Mouse (Mus musculus) forebrain, embryonic 15.5 days (tissue): ENCODE measurements around the gene Arl4a. TPM values are rescaled to one million over a fixed set of nuclear protein-coding genes. Genes with fewer than 3 reads are reported as not detected.

Experiments used
- ATAC-seq: fragments of 200-750 bp; cut with Nextera tagmentation; replicated peaks from 2 replicates; pipeline ENCODE4 v1.8.0; 2017; ENCODE audit warnings: mild to moderate bottlenecking, moderate TSS enrichment, moderate library complexity
- H3K27ac ChIP-seq: fragments of 300-500 bp; sonication (generic); replicated peaks from 2 replicates; pipeline ENCODE4 v1.5.1; 2015; ENCODE audit warnings: mild to moderate bottlenecking, inconsistent platforms
- H3K27me3 ChIP-seq: fragments of 300-500 bp; sonication (generic); 2 replicates; pipeline ENCODE4 v1.6.1; 2015; ENCODE audit warnings: inconsistent platforms
- H3K36me3 ChIP-seq: fragments of 300-500 bp; sonication (generic); 2 replicates; pipeline ENCODE4 v1.6.1; 2015; ENCODE audit warnings: mild to moderate bottlenecking, inconsistent platforms
- H3K4me1 ChIP-seq: fragments of 300-500 bp; sonication (generic); 2 replicates; pipeline ENCODE4 v1.6.1; 2015; ENCODE audit warnings: inconsistent platforms
- H3K4me2 ChIP-seq: fragments of 300-500 bp; sonication (generic); replicated peaks from 2 replicates; pipeline ENCODE4 v1.6.1; 2015; ENCODE audit warnings: mild to moderate bottlenecking, inconsistent platforms
- H3K4me3 ChIP-seq: fragments of 300-500 bp; sonication (generic); 2 replicates; pipeline ENCODE4 v1.5.1; 2015; ENCODE audit warnings: mild to moderate bottlenecking, inconsistent platforms
- H3K9ac ChIP-seq: fragments of 300-500 bp; sonication (generic); replicated peaks from 2 replicates; pipeline ENCODE4 v1.6.1; 2015; ENCODE audit warnings: mild to moderate bottlenecking, inconsistent platforms
- H3K9me3 ChIP-seq: fragments of 300-500 bp; sonication (generic); 2 replicates; pipeline ENCODE4 v1.6.1; 2016; ENCODE audit warnings: inconsistent platforms
- WGBS: fragments of 180-500 bp; shearing (Covaris S2); methylation state at CpG from one replicate; pipeline ENCODE4 v1.1.7; 2015; ENCODE audit warnings: mixed read lengths; 5-methylcytosine and 5-hydroxymethylcytosine counted together
- polyA plus RNA-seq: library from polyadenylated mRNA; unstranded; fragments of >200 nt; fragmentation: Nextera tagmentation; extraction: Ambion mirVana; gene quantifications from 2 replicates; pipeline ENCODE4 v1.2.1, GENCODE M21; 2015

Gene Arl4a
- polyA plus RNA-seq, 1 experiment from 2014 or later, result 73.7 TPM

DNA sequence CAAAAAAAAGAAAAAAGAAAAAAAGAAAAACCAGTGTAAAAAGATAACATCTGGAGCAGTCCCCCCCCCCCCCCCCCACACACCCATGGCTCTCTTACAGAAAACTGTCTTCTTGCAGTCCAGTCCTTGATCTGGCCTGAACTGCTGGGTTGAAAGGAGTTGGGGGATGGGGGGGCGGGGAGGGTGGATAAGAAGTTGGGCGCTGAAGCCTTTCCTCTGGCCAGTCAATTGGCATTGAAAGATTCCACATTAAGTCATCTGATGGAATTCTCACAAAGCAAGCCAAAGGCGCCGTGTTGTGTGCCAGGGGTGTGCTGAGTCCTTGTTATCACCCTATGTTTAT, 39.0 kb downstream of the Arl4a start:
- no peaks in the 10 kb centered on the region for H3K27me3 ChIP-seq
- H3K4me2 ChIP-seq, result no peak overlapping the region
- no peaks in the 10 kb centered on the region for H3K9me3 ChIP-seq
- no peak overlapping the region for H3K4me3 ChIP-seq
- H3K36me3 ChIP-seq, result no peaks in the 10 kb centered on the region
- H3K9ac ChIP-seq, result no peak overlapping the region
- peaks cover 8% of the 10 kb centered on the region for H3K4me1 ChIP-seq
- ATAC-seq, result 0 out of 2 replicates have a peak, but pooled peaks have one; percentile 26
- WGBS, result 23% methylated on average over 4 of the region's 4 CpGs
- no peak overlapping the region for H3K27ac ChIP-seq

DNA sequence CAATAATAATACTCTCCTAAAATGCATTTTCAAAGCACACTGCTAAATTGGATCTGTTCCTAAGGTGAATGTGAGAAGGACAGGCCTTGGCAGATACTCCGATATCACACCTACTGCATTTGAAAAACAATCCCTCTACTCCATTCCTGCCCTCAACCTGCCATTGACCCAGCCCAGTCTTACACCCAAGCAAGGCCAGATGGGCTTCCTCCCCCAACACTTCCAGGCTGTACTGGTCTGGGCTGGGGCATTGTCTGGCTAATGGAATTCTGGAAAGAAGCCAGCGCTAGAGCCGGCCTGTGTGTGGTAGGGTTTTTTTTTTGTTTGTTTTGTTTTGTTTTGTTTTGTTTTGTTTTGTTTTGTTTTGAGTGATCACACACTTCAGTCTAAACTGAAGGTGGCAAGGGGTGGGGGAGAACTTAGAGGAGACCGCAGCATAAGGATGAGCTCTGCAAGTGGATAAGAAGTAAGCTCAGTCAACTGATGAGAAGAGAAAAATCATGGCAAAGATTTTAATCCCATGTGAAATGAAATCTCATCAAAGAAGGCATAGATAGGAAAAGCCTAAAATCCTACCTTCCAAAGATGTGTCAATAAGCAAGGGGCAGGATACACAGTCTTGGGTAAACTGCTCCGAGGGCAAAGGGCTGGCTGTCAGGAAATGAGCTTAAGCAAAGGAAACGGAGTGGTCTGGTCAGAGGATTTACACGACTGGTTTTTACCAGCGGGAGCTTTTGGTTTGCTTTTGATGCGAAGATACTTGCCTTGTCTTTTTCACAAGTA, 39.6 kb downstream of the Arl4a start:
- Histone ChIP-seq H3K9ac (no peak overlapping the region), H3K27ac (no peak overlapping the region), H3K9me3 (no peaks in the 10 kb centered on the region), H3K4me3 (no peak overlapping the region), H3K4me1 (peaks cover 8% of the 10 kb centered on the region), H3K36me3 (no peaks in the 10 kb centered on the region), H3K27me3 (no peaks in the 10 kb centered on the region), H3K4me2 (no peak overlapping the region)
- ATAC-seq, result peak; percentile 82
- WGBS, result 7% methylated on average over 9 of the region's 9 CpGs

DNA sequence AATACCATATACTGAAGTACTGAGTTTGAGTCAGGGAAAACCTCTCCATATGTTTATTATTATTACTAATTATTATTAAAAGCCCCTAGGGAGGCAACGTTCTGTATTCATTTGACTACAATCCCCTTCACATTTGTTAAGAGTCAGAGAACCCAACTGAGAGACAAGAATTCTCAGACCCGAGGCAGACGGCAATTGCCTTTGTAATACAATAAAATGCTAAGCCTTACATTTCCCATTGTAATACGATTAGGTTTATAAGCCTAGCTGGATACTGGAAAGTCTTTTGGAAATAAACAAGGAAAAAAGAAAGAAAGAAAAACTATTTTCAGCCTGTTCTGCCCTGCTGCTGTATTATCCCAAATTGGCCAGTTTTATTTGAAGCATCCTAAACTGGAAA, 40.2 kb downstream of the Arl4a start:
- Histone ChIP-seq H3K4me1 (peaks cover 8% of the 10 kb centered on the region), H3K9me3 (no peaks in the 10 kb centered on the region), H3K9ac (no peak overlapping the region), H3K27ac (no peak overlapping the region), H3K4me3 (no peak overlapping the region), H3K27me3 (no peaks in the 10 kb centered on the region), H3K36me3 (no peaks in the 10 kb centered on the region), H3K4me2 (no peak overlapping the region)
- no peak for ATAC-seq
- 5% methylated on average over 4 of the region's 4 CpGs for WGBS

DNA sequence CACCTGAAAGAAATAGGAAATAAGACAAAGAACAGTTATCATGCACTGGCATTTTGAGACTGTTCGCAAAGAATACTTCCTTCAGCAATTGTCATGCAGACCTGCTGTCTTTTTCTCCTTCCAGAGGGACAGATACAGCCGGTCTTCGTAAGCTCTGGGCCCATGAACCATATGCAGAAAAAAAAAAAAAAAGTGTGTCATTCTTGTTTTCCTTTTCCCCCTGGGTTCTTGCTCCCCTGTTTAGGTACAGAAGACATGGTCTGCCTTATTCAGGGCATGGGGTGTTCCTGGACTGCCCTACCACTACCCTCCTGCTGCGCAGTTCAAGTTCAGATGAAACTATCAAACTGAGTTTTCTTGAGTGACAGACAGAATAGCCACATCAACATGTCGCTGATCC, 41.8 kb downstream of the Arl4a start:
- Histone ChIP-seq H3K4me2 (no peak overlapping the region), H3K4me1 (peaks cover 8% of the 10 kb centered on the region), H3K9me3 (no peaks in the 10 kb centered on the region), H3K9ac (no peak overlapping the region), H3K27me3 (no peaks in the 10 kb centered on the region), H3K27ac (no peak overlapping the region), H3K4me3 (no peak overlapping the region), H3K36me3 (no peaks in the 10 kb centered on the region)
- 87% methylated on average over 5 of the region's 5 CpGs for WGBS
- no peak for ATAC-seq

DNA sequence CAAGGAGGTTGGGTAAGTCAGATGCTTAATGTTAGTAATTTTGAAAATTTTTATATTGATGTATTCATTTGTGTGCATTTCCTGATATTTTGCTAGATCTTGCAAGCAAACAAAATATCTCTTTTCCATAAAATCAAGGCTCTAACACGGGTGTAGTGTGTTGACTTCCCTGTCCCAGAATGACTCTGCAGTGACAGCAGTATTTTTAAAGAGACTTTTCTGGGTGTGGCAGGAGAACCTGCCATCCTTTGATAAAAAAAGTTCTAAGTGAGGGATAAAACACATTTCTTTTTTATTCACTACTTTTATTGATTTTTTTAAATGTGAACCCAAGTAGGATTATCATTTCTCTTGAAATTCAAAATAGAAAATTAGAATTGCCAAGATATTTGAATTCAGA, 42.2 kb downstream of the Arl4a start:
- WGBS, result 85% methylated on average over 1 of the region's 1 CpGs

DNA sequence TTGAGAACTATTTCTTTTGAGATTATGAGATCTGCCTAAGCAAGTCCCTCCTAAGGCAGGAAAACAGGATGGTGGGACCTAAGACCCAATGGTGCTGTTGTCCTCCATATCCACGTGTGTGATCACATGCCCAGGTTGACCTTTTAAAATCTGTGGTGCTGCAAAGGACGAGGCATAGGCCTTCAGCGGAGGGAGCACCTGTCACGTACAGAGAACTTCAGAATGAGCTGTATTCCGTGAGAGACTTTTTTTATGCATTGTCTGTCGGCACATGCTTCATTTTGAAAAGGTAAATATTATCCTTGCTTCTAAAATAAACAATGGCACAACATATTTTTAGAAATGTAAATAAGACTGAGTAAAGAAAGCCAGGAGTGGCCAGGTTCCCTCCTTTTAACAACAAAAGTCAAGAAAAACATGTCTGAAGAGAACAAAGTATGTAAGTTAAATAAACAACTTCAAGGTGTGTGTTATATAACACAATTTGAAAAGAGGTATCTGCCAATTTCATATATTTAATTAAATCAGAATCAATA, 45.0 kb downstream of the Arl4a start:
- H3K36me3 ChIP-seq, result no peaks in the 10 kb centered on the region
- no peak for ATAC-seq
- H3K4me1 ChIP-seq, result no peaks in the 10 kb centered on the region; the same call in 1 of the 2 replicates
- 89% methylated on average over 6 of the region's 6 CpGs for WGBS
- H3K27ac ChIP-seq, result no peak overlapping the region
- H3K27me3 ChIP-seq, result no peaks in the 10 kb centered on the region
- no peaks in the 10 kb centered on the region for H3K9me3 ChIP-seq
- H3K4me2 ChIP-seq, result no peak overlapping the region
- H3K9ac ChIP-seq, result no peak overlapping the region
- no peak overlapping the region for H3K4me3 ChIP-seq

More for the DNA sequence above, 42.2 kb downstream of the Arl4a start:
- no peaks in the 10 kb centered on the region for H3K9me3 ChIP-seq
- no peak overlapping the region for H3K27ac ChIP-seq
- peaks cover 8% of the 10 kb centered on the region for H3K4me1 ChIP-seq
- no peaks in the 10 kb centered on the region for H3K27me3 ChIP-seq
- H3K4me3 ChIP-seq, result no peak overlapping the region
- ATAC-seq, result no peak
- no peak overlapping the region for H3K4me2 ChIP-seq
- no peaks in the 10 kb centered on the region for H3K36me3 ChIP-seq
- no peak overlapping the region for H3K9ac ChIP-seq

DNA sequence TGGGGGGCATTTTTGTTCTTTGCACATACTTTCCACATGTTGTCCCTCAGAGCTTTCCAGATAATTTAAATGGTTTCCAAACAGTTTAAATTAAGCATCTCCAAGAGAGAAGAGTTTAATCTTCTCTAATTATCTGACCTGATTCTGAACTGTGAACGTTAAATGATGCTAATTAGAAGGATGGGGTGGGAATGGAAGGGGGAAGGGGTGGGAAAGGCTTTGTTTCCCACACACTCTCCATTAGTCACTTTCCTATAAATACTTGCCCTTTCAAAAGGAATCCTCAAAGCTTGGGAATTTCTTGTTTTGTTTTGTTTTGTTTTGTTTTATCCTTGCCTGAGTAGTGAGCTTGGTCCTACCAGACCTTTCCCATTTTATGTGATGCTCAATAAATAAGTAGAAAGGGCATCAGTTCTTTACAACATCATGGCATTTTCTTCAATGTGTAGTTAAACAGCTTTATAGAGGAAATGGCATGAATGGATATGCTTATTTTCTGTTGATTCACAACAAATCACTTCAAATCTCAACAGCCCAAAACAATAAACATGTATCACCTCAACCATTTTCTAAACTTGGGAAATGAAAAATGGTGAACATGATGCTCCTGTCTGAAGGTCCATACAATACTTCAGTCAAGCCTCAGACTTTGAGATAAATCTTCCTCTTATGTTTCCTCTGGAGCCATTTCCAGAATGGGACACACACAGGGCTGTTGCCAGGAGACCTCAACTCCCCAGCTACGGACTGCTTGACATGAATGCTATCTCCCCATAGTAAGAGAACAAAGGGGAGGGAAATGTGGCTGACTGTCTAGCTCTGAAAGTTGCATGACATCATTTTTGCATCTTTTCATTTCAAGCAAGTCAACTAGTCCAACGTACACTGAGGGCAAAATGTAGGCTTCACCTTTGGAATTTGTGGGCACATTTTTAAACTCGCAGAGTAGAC, 46.7 kb downstream of the Arl4a start:
- no peak overlapping the region for H3K4me2 ChIP-seq
- no peak overlapping the region for H3K4me3 ChIP-seq
- ATAC-seq, result no peak
- WGBS, result 25% methylated on average over 4 of the region's 4 CpGs
- H3K36me3 ChIP-seq, result no peaks in the 10 kb centered on the region
- no peak overlapping the region for H3K27ac ChIP-seq
- no peaks in the 10 kb centered on the region for H3K27me3 ChIP-seq
- H3K4me1 ChIP-seq, result no peaks in the 10 kb centered on the region
- no peaks in the 10 kb centered on the region for H3K9me3 ChIP-seq
- H3K9ac ChIP-seq, result no peak overlapping the region

DNA sequence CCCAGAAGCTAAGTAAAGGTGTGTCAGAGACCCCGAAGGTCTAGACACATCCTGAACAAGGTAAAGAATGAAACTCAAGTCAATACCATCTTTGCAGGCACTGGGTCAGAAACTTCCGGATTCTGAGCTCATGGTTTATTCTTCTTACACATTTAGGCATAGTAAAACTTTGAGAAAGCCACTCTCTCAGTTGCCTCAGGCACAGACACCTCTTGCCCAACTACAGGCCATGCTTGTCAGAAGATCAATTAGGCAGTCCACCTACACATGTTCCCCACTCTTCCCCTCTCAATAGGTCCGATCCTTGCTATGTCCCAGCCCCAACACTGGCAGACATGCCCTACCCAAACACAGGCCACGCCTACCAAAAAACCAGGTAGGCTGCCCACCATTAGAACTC, 48.7 kb downstream of the Arl4a start:
- ATAC-seq, result no peak
- H3K4me1 ChIP-seq, result no peaks in the 10 kb centered on the region
- no peak overlapping the region for H3K4me2 ChIP-seq
- H3K9me3 ChIP-seq, result no peaks in the 10 kb centered on the region
- no peaks in the 10 kb centered on the region for H3K27me3 ChIP-seq
- no peaks in the 10 kb centered on the region for H3K36me3 ChIP-seq
- no peak overlapping the region for H3K9ac ChIP-seq
- WGBS, result 93% methylated on average over 4 of the region's 4 CpGs
- no peak overlapping the region for H3K4me3 ChIP-seq
- no peak overlapping the region for H3K27ac ChIP-seq

DNA sequence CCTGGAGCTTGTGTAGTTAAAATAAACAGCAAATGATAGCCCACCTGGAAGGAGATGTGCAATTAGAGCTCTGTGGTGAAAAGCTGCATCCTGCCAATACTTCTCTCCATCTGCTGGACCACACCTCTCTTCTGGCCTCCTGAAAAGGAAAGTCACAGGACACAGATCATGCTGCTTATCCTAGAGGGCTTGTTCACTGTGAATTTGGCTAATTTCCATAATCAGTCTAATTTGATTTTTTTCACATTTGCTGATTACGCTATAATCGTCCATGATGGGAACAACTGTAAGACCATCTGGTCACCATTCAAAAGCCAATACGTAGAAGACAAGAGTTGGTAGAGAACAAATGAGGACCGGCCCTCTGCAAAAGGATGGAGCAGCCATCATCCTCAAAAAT, 50.6 kb downstream of the Arl4a start:
- H3K9me3 ChIP-seq, result no peaks in the 10 kb centered on the region
- no peak overlapping the region for H3K4me3 ChIP-seq
- no peak overlapping the region for H3K4me2 ChIP-seq
- ATAC-seq, result no peak
- no peak overlapping the region for H3K9ac ChIP-seq
- no peak overlapping the region for H3K27ac ChIP-seq
- WGBS, result 58% methylated on average over 4 of the region's 4 CpGs
- no peaks in the 10 kb centered on the region for H3K27me3 ChIP-seq
- H3K36me3 ChIP-seq, result no peaks in the 10 kb centered on the region
- H3K4me1 ChIP-seq, result no peaks in the 10 kb centered on the region

DNA sequence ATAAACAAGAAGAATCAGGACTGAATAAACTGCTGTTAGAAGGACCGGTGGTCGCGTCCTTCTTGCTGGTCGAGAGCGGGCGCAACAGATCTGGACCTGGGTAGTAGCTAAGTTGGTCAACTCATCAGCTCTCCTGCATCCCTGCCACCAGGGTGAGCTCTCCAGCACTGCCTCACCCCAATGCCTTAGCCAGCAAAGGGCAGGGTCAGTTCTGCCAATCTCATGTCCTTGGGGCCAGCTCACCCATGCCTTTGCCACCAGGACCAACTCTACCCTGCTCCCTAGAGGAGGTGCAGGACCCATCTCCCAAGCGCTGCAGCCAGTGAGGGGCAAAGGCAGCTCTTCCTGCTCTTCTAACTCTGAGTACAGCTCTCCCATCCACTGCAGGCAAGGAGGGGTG, 52.2 kb downstream of the Arl4a start:
- H3K9me3 ChIP-seq, result no peaks in the 10 kb centered on the region
- 95% methylated on average over 7 of the region's 7 CpGs for WGBS
- no peak overlapping the region for H3K27ac ChIP-seq
- no peak for ATAC-seq
- no peak overlapping the region for H3K9ac ChIP-seq
- H3K36me3 ChIP-seq, result no peaks in the 10 kb centered on the region
- no peaks in the 10 kb centered on the region for H3K4me1 ChIP-seq
- no peak overlapping the region for H3K4me3 ChIP-seq
- H3K27me3 ChIP-seq, result no peaks in the 10 kb centered on the region
- no peak overlapping the region for H3K4me2 ChIP-seq

DNA sequence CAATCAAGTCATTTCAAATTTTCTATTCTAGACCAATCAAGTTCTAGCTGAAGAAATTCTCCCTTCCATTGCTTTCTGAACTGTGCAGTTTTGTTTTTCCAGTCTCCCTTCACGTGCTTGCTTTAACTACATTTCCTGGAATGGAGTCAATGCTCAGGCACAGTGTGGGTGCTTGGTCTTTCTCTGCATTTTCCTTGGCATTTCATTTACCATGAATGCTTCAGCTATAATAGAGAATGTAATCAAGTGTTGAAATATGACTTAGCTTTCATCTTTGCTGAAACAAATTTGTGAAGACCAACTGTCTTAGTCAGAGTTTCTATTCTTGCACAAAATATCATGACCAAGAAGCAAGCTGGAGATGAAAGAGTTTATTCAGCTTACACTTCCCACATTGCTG, 58.0 kb downstream of the Arl4a start:
- Histone ChIP-seq H3K4me1 (peaks cover 16% of the 10 kb centered on the region), H3K9ac (no peak overlapping the region), H3K27me3 (0 out of 2 replicates have a peak, but pooled peaks cover 2% of the 10 kb centered on the region), H3K9me3 (no peaks in the 10 kb centered on the region), H3K27ac (no peak overlapping the region), H3K4me2 (no peak overlapping the region), H3K36me3 (no peaks in the 10 kb centered on the region), H3K4me3 (no peak overlapping the region)
- WGBS, result 76% methylated on average over 1 of the region's 1 CpGs
- ATAC-seq, result no peak

DNA sequence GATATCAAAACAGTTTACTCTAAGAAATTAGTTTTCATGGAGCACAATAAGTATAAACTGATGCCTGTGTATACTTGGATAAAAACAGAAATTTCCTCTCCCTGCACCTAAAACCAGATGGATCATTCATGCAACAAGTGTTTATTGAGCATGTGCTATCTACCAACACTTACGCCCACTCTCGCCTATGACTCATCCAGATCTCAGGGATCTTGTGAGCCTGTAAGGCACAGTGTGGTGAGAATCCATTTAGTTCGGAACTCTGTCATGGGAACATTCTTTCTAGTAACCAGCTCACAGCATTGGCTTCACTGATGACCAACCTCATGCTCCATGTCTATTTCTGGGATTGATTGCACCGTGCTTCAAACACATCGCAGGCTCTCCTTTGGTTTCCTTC, 58.8 kb downstream of the Arl4a start:
- H3K27ac ChIP-seq, result no peak overlapping the region
- no peak for ATAC-seq
- no peak overlapping the region for H3K9ac ChIP-seq
- 0 out of 2 replicates have a peak, but pooled peaks cover 2% of the 10 kb centered on the region for H3K27me3 ChIP-seq
- no peaks in the 10 kb centered on the region for H3K9me3 ChIP-seq
- no peak overlapping the region for H3K4me2 ChIP-seq
- H3K4me3 ChIP-seq, result no peak overlapping the region
- WGBS, result 99% methylated on average over 5 of the region's 5 CpGs
- H3K4me1 ChIP-seq, result peaks cover 18% of the 10 kb centered on the region
- H3K36me3 ChIP-seq, result no peaks in the 10 kb centered on the region
